Mouse (Mus musculus) stomach, embryonic 14.5 days (tissue): ENCODE measurements around the gene Gm10135. TPM values are rescaled to one million over a fixed set of nuclear protein-coding genes. Genes with fewer than 3 reads are reported as not detected.
"Not testable (repeated sequence)": the region's sequence is repeated elsewhere in the genome, so short reads cannot be mapped to it uniquely, and the experiment has no call there.

Experiments
- ATAC-seq: fragments of 200-750 bp; cut with Nextera tagmentation; 2 replicates; pipeline ENCODE4 v1.8.0; 2017; ENCODE audit warnings: low read depth, moderate TSS enrichment; ENCODE audit not compliant: insufficient number of reproducible peaks, insufficient read depth, low FRiP score
- H3K27ac ChIP-seq: fragments of 300-500 bp; sonication (generic); 2 replicates; pipeline ENCODE4 v1.5.1; 2014; ENCODE audit warnings: mild to moderate bottlenecking, low read length, moderate library complexity, mixed read lengths
- H3K27me3 ChIP-seq: fragments of 300-500 bp; sonication (generic); 2 replicates; pipeline ENCODE4 v1.6.1; 2014; ENCODE audit warnings: low read length, control low read depth, mixed read lengths; ENCODE audit not compliant: control insufficient read depth, insufficient read depth
- H3K36me3 ChIP-seq: fragments of 300-500 bp; sonication (generic); 2 replicates; pipeline ENCODE4 v1.6.1; 2014; ENCODE audit warnings: mild to moderate bottlenecking, control low read depth, low read length, moderate library complexity, mixed read lengths; ENCODE audit not compliant: control insufficient read depth, insufficient read depth
- H3K4me1 ChIP-seq: fragments of 300-500 bp; sonication (generic); 2 replicates; pipeline ENCODE4 v1.6.1; 2014; ENCODE audit warnings: low read length, control low read depth, mixed read lengths; ENCODE audit not compliant: control insufficient read depth, insufficient read depth
- H3K4me2 ChIP-seq: fragments of 300-500 bp; sonication (generic); replicated peaks from 2 replicates; pipeline ENCODE4 v1.6.1; 2014; ENCODE audit warnings: low read depth, low read length, control low read depth
- H3K4me3 ChIP-seq: fragments of 300-500 bp; sonication (generic); 2 replicates; pipeline ENCODE4 v1.5.1; 2014; ENCODE audit warnings: low read depth, low read length, control low read depth
- H3K9ac ChIP-seq: fragments of 300-500 bp; sonication (generic); replicated peaks from 2 replicates; pipeline ENCODE4 v1.6.1; 2014; ENCODE audit warnings: low read depth, mild to moderate bottlenecking, control low read depth, low read length, moderate library complexity, mixed read lengths
- H3K9me3 ChIP-seq: fragments of 300-500 bp; sonication (generic); 2 replicates; pipeline ENCODE4 v1.6.1; 2016; ENCODE audit warnings: low read depth, low read length, control low read depth; ENCODE audit not compliant: control insufficient read depth
- WGBS: fragments of 180-500 bp; shearing (Covaris S2); extraction: QIAGEN DNeasy Blood & Tissue Kit; methylation state at CpG from one replicate; pipeline ENCODE4 v1.1.7; 2014; 5-methylcytosine and 5-hydroxymethylcytosine counted together
- polyA plus RNA-seq: library from polyadenylated mRNA; unstranded; fragments of >200 nt; fragmentation: Nextera tagmentation; extraction: Ambion mirVana; gene quantifications from 2 replicates; pipeline ENCODE4 v1.2.1, GENCODE M21; 2014

The Gm10135 gene
- not detected in 2 replicates for polyA plus RNA-seq

DNA sequence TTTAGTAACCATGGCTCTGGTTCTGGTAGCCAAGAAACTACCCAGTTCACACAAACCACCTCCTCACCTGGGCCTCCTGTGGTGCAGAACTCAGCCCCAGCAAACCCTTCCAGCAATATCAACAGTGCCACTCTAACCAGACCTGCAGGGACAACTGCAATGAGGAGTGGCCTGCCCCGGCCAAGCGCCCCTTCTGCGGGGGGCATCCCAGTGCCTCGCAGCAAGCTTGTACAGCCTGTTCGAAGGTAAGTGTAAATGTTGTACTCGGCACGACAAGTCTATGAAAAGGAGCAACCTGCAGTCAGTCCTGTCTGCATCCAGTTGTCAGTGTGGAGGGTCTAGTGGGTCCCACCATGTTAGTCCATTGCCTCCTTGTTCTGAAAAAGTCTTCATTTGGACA, at the start of gene Gm10135:
Gene Gm10135 (minus strand): TSS at position 101 of the 400 bp plus-strand sequence.
- Histone ChIP-seq H3K4me2 (no peak within 1 kb of the TSS), H3K27me3 (no peaks in the 10 kb centered on the region), H3K9me3 (no peaks in the 10 kb centered on the region), H3K27ac (no peak within 1 kb of the TSS), H3K4me3 (no peak within 1 kb of the TSS), H3K9ac (no peak within 1 kb of the TSS), H3K36me3 (peaks cover 19% of the 10 kb centered on the region; the same call in 1 of the 2 replicates), H3K4me1 (0 out of 2 replicates have a peak, but pooled peaks cover 7% of the 10 kb centered on the region)
- no peak for ATAC-seq
- 95% methylated on average over 7 of the region's 7 CpGs for WGBS

GRCm38 (mm10) chr5:73023801-73024200, 49.3 kb upstream of the Gm10135 start:
- Histone ChIP-seq H3K4me1 (no peaks in the 10 kb centered on the region), H3K27me3 (no peaks in the 10 kb centered on the region), H3K4me2 (no peak overlapping the region), H3K27ac (no peak overlapping the region), H3K4me3 (no peak overlapping the region), H3K36me3 (peaks cover 20% of the 10 kb centered on the region), H3K9ac (no peak overlapping the region), H3K9me3 (no peaks in the 10 kb centered on the region)
- WGBS = 92% methylated on average over 13 of the region's 13 CpGs
- ATAC-seq = no peak

- H3K4me1 ChIP-seq = no peaks in the 10 kb centered on the region
- H3K9me3 ChIP-seq = no peaks in the 10 kb centered on the region
- no peak overlapping the region for H3K27ac ChIP-seq
- WGBS = 45% methylated on average over 9 of the region's 9 CpGs
- H3K9ac ChIP-seq = no peak overlapping the region
- no peaks in the 10 kb centered on the region; the same call in 1 of the 2 replicates for H3K27me3 ChIP-seq
- no peak for ATAC-seq
- H3K4me2 ChIP-seq = no peak overlapping the region
- H3K4me3 ChIP-seq = no peak overlapping the region
- no peaks in the 10 kb centered on the region for H3K36me3 ChIP-seq
Measured at GRCm38 (mm10) chr5:73014745-73015144, 40.2 kb upstream of the Gm10135 start.

DNA sequence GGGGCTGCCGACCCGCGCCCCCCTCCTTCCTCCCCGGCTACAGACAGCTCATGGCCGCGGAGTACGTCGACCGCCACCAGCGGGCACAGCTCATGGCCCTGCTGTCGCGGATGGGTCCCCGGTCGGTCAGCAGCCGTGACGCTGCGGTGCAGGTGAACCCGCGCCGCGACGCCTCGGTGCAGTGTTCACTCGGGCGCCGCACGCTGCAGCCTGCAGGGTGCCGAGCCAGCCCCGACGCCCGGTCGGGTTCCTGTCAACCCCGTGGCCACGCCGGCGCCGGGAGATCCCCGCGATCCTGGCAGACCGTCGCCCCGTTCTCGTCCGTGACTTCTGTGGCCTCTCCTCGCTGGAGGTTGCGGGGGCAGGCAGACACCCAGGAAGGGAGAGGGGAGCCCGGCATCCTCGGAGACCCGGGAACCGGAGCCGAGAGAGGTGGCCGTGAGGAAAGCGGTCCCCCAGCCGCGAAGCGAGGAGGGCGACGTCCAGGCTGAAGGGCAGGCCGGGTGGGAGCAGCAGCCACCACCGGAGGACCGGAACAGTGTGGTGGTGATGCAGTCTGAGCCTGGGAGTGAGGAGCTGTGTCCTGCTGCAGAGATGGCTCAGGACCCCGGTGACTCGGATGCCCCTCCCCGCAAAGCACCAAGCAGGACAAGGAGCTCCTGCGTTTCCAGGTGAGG, 39.2 kb upstream of the Gm10135 start:
- not testable (repeated sequence) for ATAC-seq

GRCm38 (mm10) chr5:73012884-73013610, 38.5 kb upstream of the Gm10135 start:
- not testable (repeated sequence) for H3K4me1 ChIP-seq, H3K36me3 ChIP-seq, H3K27ac ChIP-seq, H3K9ac ChIP-seq, H3K9me3 ChIP-seq, H3K27me3 ChIP-seq, ATAC-seq
- H3K4me3 ChIP-seq = peak overlapping the region; percentile 29; the same call in 1 of the 2 replicates
- WGBS = 22% methylated on average over 23 of the region's 27 CpGs
- peak overlapping the region; percentile 56 for H3K4me2 ChIP-seq

More for the DNA sequence above, 39.2 kb upstream of the Gm10135 start:
- H3K9ac ChIP-seq, H3K9me3 ChIP-seq, H3K27me3 ChIP-seq, H3K36me3 ChIP-seq, H3K4me1 ChIP-seq, H3K27ac ChIP-seq: not testable (repeated sequence)
- H3K4me2 ChIP-seq = peak overlapping the region; percentile 56
- H3K4me3 ChIP-seq = peak overlapping the region; percentile 29; the same call in 1 of the 2 replicates
- WGBS = 3% methylated on average over 43 of the region's 65 CpGs

GRCm38 (mm10) chr5:73011806-73012205, 37.3 kb upstream of the Gm10135 start:
- H3K36me3 ChIP-seq, H3K27ac ChIP-seq, H3K27me3 ChIP-seq, ATAC-seq, H3K9ac ChIP-seq, H3K4me2 ChIP-seq, H3K4me1 ChIP-seq, H3K4me3 ChIP-seq, H3K9me3 ChIP-seq: not testable (repeated sequence)
- 95% methylated on average over 15 of the region's 16 CpGs for whole genome bisulfite sequencing

DNA sequence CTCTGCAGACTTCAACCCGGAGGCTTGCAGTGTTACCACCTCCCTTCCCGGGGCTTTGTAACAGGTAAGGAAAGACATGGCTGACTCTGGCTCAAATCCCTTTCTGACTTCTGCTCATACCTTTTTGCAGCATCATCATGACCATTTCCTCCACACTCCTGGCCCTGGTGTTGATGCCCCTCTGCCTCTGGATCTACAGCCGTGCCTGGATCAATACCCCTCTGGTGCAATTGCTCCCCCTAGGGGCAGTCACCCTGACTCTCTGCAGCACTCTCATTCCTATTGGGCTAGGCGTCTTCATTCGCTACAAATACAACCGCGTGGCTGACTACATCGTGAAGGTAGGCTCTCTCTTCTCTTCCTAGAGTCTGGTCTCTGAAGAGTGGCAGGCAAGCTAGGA, 33.7 kb upstream of the Gm10135 start:
- 37% methylated on average over 8 of the region's 8 CpGs for WGBS
- H3K4me2 ChIP-seq, H3K9ac ChIP-seq, H3K36me3 ChIP-seq, H3K4me3 ChIP-seq, ATAC-seq, H3K27ac ChIP-seq, H3K9me3 ChIP-seq, H3K4me1 ChIP-seq: not testable (repeated sequence)
- peaks cover 13% of the 10 kb centered on the region; the same call in 1 of the 2 replicates for H3K27me3 ChIP-seq

DNA sequence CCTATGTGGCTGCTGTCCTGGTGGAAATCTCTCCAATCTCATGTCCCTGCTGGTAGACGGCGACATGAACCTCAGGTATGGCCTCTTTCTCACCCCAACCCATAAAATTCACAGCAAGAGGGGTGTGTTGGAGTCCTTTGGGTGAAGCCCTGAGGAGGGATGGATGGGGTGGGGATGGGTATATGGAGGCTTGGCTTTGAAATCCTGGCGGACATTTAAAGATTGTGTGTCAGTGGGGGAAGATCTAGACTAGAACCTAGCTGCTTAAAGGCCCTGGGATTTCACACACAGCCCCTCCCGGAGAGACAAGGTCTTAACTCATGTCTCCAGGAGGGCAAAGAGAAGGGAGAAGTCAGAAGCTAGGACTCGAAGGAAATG, 33.1 kb upstream of the Gm10135 start:
- Histone ChIP-seq H3K9me3 (no peaks in the 10 kb centered on the region), H3K27ac (no peak overlapping the region), H3K36me3 (no peaks in the 10 kb centered on the region), H3K4me2 (peak overlapping the region; percentile 60), H3K4me1 (no peaks in the 10 kb centered on the region), H3K9ac (no peak overlapping the region), H3K4me3 (peak overlapping the region; percentile 35; the same call in 1 of the 2 replicates), H3K27me3 (peaks cover 13% of the 10 kb centered on the region; the same call in 1 of the 2 replicates)
- ATAC-seq = no peak
- 36% methylated on average over 5 of the region's 5 CpGs for WGBS
